Mouse (Mus musculus): ENCODE results near the gene Cmbl. TPM values are rescaled to one million over a fixed set of nuclear protein-coding genes. Genes with fewer than 3 reads are reported as not detected.

The Cmbl gene
- total and polyA plus RNA-seq, 2 experiments from 2014 or later: 21.2 to 24.9 TPM

DNA sequence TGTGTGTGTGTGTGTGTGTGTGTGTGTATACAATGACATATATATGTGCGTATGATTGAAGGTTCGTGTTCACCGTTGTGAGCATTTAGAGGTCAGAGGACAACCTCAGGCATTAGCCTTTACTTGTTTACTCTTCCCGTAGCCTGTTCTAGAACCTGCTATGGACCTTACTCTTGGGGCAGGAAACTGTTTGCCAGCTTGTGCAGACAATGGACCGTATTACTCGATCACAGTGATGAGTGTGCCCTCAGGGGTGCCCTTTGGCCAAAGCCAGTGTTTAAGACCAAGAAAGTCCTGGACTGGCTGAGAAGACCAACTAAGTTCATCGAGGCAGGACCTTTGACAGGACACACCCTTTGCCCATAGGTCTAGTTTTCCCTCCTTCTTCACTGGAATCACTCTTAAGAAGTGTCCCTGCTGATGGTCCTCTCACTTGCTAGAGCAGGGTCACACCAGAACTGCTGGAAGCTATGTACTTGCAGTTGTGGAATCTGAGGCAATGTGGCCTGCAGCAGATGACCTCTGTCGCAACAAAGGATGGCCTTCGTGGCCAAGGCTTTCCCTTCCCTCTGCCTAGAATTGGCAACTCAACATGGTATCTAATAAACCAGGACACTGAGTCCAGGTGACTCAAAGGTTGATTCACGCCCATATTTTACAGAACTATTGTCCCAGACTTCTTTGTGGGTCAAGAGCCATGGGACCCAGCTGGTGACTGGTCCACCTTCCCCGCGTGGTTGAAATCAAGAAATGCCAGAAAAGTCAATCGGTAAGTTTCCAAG is 18.3 kb downstream of the Cmbl start:
- Histone ChIP-seq H3K9ac (replicated peaks; ENCODE audit: low read length) (no peak overlapping the region), H3K27ac (no peak overlapping the region), H3K27me3 (ENCODE audit: insufficient read depth, low read length) (no peaks in the 10 kb centered on the region), H3K36me3 (ENCODE audit: insufficient read depth, low read length) (no peaks in the 10 kb centered on the region), H3K4me1 (ENCODE audit: insufficient read depth, low read length) (no peaks in the 10 kb centered on the region), H3K9me3 (ENCODE audit: low read length) (no peaks in the 10 kb centered on the region), H3K4me3 (ENCODE audit: low read length) (no peak overlapping the region), H3K4me2 (ENCODE audit: low read depth, low read length) (no peak overlapping the region)
- ATAC-seq (no peak), DNase-seq (ENCODE audit: low spot score) (no peak)
- TF ChIP-seq CTCF (IDR thresholded peaks at IDR 0.05; ENCODE audit: low read depth): no peak
- WGBS: 89% methylated on average over 13 of the region's 13 CpGs

DNA sequence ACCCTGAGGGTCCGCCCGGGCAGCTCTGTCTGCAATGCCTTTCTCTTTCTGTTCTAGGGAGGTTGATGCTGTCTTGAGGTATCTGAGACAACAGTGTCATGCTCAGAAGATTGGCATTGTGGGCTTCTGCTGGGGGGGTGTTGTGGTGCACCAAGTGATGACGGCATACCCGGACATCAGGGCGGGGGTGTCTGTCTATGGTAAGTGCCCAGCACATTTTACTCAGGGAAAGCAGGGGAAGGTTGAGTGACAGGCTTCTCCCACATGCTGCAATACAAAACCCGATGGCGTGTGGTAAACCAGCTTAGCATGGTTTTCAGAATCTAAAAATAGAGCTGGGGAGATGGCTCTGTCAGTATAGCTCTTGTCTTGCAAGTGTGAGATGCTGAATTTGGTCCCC is 20.0 kb downstream of the Cmbl start:
- Histone ChIP-seq H3K4me1 (ENCODE audit: insufficient read depth, low read length) (no peaks in the 10 kb centered on the region), H3K9me3 (ENCODE audit: low read length) (no peaks in the 10 kb centered on the region), H3K27ac (no peak overlapping the region), H3K9ac (replicated peaks; ENCODE audit: low read length) (no peak overlapping the region), H3K4me2 (ENCODE audit: low read depth, low read length) (no peak overlapping the region), H3K4me3 (ENCODE audit: low read length) (no peak overlapping the region), H3K36me3 (ENCODE audit: insufficient read depth, low read length) (peaks cover 6% of the 10 kb centered on the region), H3K27me3 (ENCODE audit: insufficient read depth, low read length) (no peaks in the 10 kb centered on the region)
- TF ChIP-seq CTCF (IDR thresholded peaks at IDR 0.05; ENCODE audit: low read depth): no peak
- DNase-seq (ENCODE audit: low spot score) (no peak), ATAC-seq (no peak)
- 84% methylated on average over 7 of the region's 7 CpGs for WGBS

DNA sequence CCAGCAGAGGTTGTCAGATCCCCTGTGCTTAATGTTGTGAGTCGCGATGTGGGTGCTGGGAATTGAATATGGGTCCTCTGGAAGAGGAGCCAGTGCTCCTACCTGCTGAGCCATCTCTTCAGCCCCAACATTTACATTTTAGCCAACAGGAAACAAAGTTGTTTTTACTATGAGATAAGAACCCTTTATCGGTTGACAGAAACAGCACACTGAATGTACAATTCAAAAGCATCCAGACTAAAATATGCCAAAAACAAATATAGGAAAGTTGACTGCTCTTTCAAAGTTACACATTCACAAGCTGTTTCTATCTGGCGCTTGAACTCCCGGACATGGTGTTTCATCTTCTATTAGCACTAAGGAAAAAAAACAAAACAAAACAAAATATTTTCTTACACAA is 20.9 kb downstream of the Cmbl start:
- 84% methylated on average over 5 of the region's 5 CpGs for WGBS
- DNase-seq (ENCODE audit: low spot score) (no peak), ATAC-seq (no peak)
- Histone ChIP-seq H3K4me1 (ENCODE audit: insufficient read depth, low read length) (no peaks in the 10 kb centered on the region), H3K9me3 (ENCODE audit: low read length) (no peaks in the 10 kb centered on the region), H3K27me3 (ENCODE audit: insufficient read depth, low read length) (no peaks in the 10 kb centered on the region), H3K4me3 (ENCODE audit: low read length) (no peak overlapping the region), H3K4me2 (ENCODE audit: low read depth, low read length) (no peak overlapping the region), H3K27ac (no peak overlapping the region), H3K9ac (replicated peaks; ENCODE audit: low read length) (no peak overlapping the region), H3K36me3 (ENCODE audit: insufficient read depth, low read length) (peaks cover 14% of the 10 kb centered on the region)
- TF ChIP-seq CTCF (IDR thresholded peaks at IDR 0.05; ENCODE audit: low read depth): no peak

DNA sequence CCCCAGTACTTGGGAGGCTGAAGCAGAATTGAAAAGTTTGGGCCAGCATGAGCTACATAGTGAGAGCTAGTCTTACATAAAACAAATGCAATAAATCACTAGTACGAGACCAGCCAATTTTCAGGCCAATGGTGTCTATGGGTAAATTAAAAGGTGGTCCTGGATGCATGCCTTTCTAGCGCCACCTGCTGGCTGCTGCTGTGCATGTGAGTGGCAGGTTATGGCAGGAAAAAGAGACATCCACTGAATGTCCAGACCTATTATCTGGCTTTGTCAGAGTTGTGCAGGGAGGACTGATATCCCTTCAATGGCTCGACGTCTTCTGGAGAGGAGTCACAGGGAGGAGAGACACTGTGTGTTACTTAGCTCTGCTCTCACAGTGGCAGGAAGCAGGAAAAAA is 21.3 kb downstream of the Cmbl start:
- DNase-seq (ENCODE audit: low spot score) (peak; percentile 94), ATAC-seq (peak; percentile 62)
- Histone ChIP-seq H3K27ac (no peak overlapping the region), H3K27me3 (ENCODE audit: insufficient read depth, low read length) (no peaks in the 10 kb centered on the region), H3K4me2 (ENCODE audit: low read depth, low read length) (no peak overlapping the region), H3K4me1 (ENCODE audit: insufficient read depth, low read length) (no peaks in the 10 kb centered on the region), H3K9ac (replicated peaks; ENCODE audit: low read length) (no peak overlapping the region), H3K36me3 (ENCODE audit: insufficient read depth, low read length) (peaks cover 16% of the 10 kb centered on the region), H3K9me3 (ENCODE audit: low read length) (no peaks in the 10 kb centered on the region), H3K4me3 (ENCODE audit: low read length) (no peak overlapping the region)
- TF ChIP-seq CTCF (IDR thresholded peaks at IDR 0.05; ENCODE audit: low read depth): peak; percentile 99
- 0% methylated on average over 4 of the region's 4 CpGs for WGBS

DNA sequence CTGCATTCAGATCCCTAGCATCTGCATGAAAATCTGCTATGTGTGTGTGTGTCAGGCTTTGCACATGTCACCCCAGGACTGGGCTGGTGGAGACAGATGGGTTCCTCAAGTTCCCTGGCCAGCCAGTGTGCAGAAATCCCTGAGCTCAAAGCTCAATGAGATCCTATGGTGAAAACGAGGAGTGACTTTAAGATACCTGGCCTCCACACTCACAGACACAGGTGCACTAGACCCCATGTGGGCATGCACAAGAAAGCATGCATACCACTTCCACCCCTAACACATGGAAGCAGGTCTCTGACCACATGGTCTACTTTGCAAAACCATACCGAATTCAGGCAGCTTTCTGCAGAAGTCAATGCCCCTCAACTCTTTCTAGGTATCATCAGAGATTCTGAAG is 22.6 kb downstream of the Cmbl start:
- no peak for ATAC-seq

DNA sequence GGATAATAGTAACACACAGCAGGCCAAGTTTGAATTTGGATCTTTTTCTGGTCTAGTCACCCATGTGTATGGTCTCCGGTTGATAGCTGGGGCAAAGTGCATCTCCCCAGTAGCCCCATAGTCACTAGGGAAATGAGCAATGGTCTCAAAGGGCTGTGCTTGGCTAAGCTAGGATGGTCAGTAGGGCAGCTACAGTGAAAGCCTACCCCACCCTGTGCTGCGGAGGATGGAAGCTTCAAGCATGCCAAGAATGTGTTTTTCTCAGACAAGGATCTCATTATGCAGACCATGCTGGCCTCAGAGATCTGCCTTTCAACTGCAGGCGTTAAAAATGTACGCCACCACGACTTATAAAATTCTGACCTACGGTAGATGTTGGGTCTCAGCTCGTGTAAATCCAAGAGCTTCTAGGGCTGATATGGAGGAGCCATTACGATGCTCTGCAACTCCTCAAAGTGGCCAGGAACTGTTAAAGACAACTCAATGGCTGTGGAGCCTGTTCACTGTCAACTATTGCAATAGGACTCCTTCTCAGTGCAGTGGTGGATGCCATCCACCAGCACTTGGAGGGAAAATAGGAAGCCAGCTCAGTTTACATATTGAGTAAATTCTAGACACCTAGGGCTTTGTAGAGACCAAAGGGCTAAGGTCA is 23.9 kb downstream of the Cmbl start:
- Histone ChIP-seq H3K4me3 (ENCODE audit: low read length) (no peak overlapping the region), H3K9me3 (ENCODE audit: low read length) (no peaks in the 10 kb centered on the region), H3K4me2 (ENCODE audit: low read depth, low read length) (no peak overlapping the region), H3K4me1 (ENCODE audit: insufficient read depth, low read length) (no peaks in the 10 kb centered on the region), H3K9ac (replicated peaks; ENCODE audit: low read length) (no peak overlapping the region), H3K36me3 (ENCODE audit: insufficient read depth, low read length) (peaks cover 39% of the 10 kb centered on the region), H3K27ac (no peak overlapping the region), H3K27me3 (ENCODE audit: insufficient read depth, low read length) (no peaks in the 10 kb centered on the region)
- 57% methylated on average over 8 of the region's 8 CpGs for WGBS
- DNase-seq (ENCODE audit: low spot score) (peak; percentile 12), ATAC-seq (no peak)
- no peak for TF ChIP-seq CTCF (IDR thresholded peaks at IDR 0.05; ENCODE audit: low read depth)

More for the DNA sequence above, 22.6 kb downstream of the Cmbl start:
- no peak overlapping the region for H3K4me2 ChIP-seq (ENCODE audit: low read depth, low read length)
- peaks cover 28% of the 10 kb centered on the region for H3K36me3 ChIP-seq (ENCODE audit: insufficient read depth, low read length)
- H3K9ac ChIP-seq (replicated peaks; ENCODE audit: low read length): no peak overlapping the region
- no peak overlapping the region for H3K27ac ChIP-seq
- no peak for TF ChIP-seq CTCF (IDR thresholded peaks at IDR 0.05; ENCODE audit: low read depth)
- H3K4me1 ChIP-seq (ENCODE audit: insufficient read depth, low read length): no peaks in the 10 kb centered on the region
- DNase-seq (ENCODE audit: low spot score): no peak
- H3K9me3 ChIP-seq (ENCODE audit: low read length): no peaks in the 10 kb centered on the region
- 82% methylated on average over 2 of the region's 2 CpGs for WGBS
- no peaks in the 10 kb centered on the region for H3K27me3 ChIP-seq (ENCODE audit: insufficient read depth, low read length)
- H3K4me3 ChIP-seq (ENCODE audit: low read length): no peak overlapping the region

DNA sequence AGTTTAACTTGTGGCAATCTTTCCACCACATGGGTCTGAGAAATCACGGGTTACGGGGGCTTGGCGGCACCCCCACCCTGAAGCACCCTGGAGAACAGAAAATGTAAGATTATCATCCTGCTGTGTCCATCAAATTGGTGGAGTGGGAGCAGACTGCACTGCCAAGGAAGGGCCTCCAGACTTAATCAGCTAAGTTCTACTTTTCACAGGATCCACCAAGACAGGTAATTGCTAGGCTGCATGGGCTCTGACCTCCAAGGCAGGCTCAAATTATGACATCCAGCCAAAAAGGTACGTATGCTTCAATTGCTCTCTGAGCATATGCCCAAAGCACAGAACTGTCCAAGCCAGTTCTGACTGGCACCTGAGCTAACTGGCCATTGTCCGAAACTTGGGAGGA is 25.0 kb downstream of the Cmbl start:
- Histone ChIP-seq H3K4me1 (ENCODE audit: insufficient read depth, low read length) (no peaks in the 10 kb centered on the region), H3K27me3 (ENCODE audit: insufficient read depth, low read length) (no peaks in the 10 kb centered on the region), H3K4me2 (ENCODE audit: low read depth, low read length) (no peak overlapping the region), H3K4me3 (ENCODE audit: low read length) (no peak overlapping the region), H3K9ac (replicated peaks; ENCODE audit: low read length) (no peak overlapping the region), H3K36me3 (ENCODE audit: insufficient read depth, low read length) (peaks cover 50% of the 10 kb centered on the region), H3K9me3 (ENCODE audit: low read length) (no peaks in the 10 kb centered on the region), H3K27ac (no peak overlapping the region)
- no peak for TF ChIP-seq CTCF (IDR thresholded peaks at IDR 0.05; ENCODE audit: low read depth)
- DNase-seq (ENCODE audit: low spot score) (no peak), ATAC-seq (no peak)
- WGBS: 91% methylated on average over 5 of the region's 5 CpGs

Data from hindbrain, postnatal 0 days (tissue).